Mouse (Mus musculus) layer of hippocampus, postnatal 36 days (tissue): ENCODE results near the gene Sec13. TPM values are rescaled to one million over a fixed set of nuclear protein-coding genes. Genes with fewer than 3 reads are reported as not detected.
"Not testable (repeated sequence)": the region's sequence is repeated elsewhere in the genome, so short reads cannot be mapped to it uniquely, and the experiment has no call there.

ENCODE experiments used
- DNase-seq, 2 experiments: peaks; one replicate each; pipeline ENCODE4 v3.0.0; 2022
- total RNA-seq, 2 experiments: library from RNA; stranded (reverse); gene quantifications; 2 replicates each; pipeline ENCODE4 v1.2.3; 2021

Sec13 gene
- 10 to 100 TPM; 70.8 to 74.3 TPM for total RNA-seq

DNA sequence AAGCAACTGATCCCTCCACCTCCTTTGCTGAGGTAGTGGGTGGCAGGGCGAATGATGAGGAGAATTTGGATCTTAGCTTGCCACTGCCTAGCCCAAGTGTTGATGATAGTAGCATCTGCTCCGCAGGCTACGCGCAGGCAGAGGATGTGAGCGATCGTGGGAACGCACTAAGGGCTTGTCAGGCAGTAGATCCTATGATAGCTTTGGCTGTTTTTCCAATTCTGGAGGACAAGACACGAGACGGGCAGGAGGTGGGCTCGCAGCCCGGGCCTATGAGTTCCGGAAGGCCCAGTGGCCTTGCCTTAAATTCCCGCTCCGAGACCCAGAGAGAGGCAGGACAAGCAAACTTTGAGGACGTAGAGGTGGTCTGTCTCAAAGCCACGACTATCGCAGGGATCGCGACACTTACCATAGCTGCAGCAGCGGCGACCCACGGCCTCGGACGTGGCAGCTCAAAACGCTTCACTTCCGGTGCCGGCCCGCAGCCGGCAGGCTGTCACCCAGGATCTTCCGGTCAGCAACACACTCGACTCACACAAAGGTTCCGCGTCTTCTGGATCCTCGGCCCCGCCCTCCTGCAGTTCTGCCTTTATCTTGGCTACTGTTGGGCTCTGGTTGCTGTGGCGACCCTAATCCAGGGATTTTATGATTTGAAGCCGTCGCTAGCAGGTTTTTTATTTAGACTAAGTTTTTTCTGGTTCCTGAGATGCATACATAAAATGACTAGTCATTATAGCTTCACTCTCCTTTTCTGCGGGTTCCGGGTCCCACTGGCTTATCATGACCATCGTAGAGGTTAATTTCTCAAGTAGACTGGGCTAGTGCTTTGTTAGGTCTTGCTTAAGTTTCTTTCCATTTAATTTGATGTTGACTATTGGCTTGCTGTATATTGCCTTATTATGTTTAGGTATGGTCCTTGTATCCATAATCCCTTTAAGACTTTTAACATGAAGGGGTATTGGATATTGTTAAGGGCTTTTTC, at the start of gene Sec13:
TSS of gene Sec13 (minus strand) at position 508 of the 982 bp plus-strand sequence.
- peak; percentile 88 for DNase-seq

- DNase-seq = no peak
Observed at GRCm38 (mm10) chr6:113787459-113787968, 47.0 kb upstream of the Sec13 start.

DNA sequence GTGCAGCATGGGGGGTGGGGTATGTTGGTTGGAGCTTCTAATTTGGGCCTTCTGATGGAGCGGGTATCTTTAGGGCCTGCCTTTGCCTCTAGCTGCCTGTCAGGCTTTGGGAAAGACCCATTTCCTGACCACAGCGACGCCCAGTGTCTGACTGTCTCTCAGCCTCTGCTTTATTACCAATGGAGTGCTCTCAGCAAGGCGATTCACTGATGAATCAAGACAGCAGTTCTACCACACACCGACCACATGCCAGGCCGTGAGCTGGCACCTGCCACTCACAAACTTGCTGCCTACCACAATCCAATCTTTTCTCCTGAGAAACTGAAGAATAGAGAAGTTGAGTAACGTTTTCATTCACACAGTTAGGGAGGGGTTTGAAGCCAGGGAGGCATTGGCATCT, 45.1 kb upstream of the Sec13 start:
- DNase-seq = no peak

GRCm38 (mm10) chr6:113778229-113778753, 37.7 kb upstream of the Sec13 start:
- DNase-seq = no peak

DNA sequence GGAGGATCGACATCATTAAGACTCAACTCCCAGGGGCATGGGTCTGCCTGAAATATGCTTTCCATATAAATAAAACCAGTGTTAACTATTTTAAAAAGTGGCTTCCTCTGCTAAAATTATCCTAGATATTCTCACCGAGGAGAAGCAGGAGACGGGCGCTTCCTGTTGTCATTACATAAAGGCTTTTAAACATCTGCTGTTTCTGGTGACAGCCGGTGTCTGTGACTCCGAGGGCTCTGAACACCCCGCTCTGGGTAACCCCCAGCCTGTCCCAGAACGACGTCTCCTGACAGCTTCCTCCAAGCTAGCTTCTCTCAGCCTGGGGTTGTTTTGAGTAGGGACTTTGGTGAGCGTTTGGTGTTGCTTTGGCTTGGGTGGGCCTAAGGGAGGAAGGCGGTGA, 28.3 kb upstream of the Sec13 start:
- DNase-seq = peak; percentile 27 to 37

DNA sequence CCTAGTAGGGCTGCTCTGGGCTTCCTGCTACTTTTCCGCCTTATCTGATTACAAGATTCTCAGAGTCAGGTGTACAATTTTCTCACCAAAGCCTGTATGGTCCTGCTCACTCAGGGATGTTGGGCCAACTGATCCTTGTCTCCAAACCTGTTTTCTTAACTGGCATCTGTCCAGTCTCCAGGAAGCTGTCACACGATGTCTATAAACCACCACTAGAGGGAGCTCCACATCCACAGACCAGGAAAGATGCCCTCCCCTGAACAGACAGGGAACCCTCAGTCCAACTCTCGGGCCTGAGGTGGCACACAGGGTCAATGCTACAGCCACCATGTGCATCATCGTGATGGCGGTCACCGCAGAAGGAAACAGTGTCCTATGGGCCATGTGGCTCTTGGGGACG, 21.1 kb upstream of the Sec13 start:
- DNase-seq = peak in 1 of 2 experiments; percentile 41

- DNase-seq = no peak
Observed at GRCm38 (mm10) chr6:113749119-113749685, 8.7 kb upstream of the Sec13 start.

- no peak for DNase-seq
Observed at GRCm38 (mm10) chr6:113748351-113748750, 7.8 kb upstream of the Sec13 start.

DNA sequence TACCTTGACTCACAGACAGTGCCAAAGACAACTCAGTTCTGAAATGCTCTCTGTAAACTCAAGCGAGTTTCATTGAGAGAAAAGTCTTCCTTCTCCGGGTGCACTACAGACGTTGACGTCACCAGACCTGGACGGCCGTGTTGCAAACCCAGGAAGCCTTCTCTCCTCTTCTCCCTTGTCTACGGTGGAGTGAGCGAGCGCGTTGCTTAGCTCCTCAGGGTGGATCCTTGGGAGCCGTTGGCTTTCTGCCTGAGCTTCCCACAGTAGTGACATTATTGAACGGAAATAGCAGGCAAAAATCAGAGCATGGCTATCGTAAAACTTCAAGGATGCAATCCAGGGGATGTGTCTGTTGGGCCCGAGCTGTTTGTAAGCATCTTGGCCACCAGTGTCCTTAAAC, 6.7 kb upstream of the Sec13 start:
- DNase-seq = no peak

- DNase-seq = no peak
Observed at GRCm38 (mm10) chr6:113745117-113745516, 4.6 kb upstream of the Sec13 start.

GRCm38 (mm10) chr6:113743111-113743510, 2.6 kb upstream of the Sec13 start:
- no peak for DNase-seq

GRCm38 (mm10) chr6:113742321-113742720, 1.8 kb upstream of the Sec13 start:
- no peak for DNase-seq

- DNase-seq = no peak
Observed at GRCm38 (mm10) chr6:113741425-113741824, 882 bp upstream of the Sec13 start.

DNA sequence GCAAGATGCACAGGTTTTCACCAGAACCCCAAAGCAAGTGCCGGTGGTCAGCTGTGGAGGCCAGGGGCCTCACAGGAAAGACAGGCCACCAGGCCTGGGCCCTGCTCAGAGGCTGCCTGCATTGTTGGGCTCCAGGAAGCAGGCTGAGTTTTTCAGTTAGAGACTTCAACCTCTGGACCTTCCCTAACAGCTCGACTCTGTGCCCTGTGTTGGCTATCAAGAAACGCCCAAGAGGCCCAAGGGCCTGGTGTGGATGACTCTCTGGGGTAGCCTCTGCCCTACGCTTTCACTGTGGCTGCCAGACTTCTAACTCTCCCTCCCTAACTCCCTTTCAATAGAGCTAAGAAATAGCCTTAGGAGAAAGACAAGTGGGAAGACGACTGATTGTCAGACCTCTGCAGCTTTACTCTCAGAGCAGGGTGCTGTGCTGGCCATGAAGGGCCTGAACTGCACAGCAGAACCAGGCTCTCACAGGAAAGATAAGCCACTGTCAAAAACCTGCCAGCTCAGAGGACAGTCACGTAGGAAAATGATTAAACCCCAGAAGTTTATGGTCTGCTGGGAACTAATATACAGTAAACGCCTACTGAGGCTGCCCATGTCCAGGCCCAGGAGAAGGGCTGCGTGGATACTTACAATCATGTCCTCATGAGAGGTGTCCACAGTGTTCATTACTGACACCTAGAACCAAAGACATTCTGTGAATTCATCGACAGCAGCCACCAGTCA, 3.1 kb downstream of the Sec13 start:
- no peak for DNase-seq

- no peak for DNase-seq
Observed at GRCm38 (mm10) chr6:113731296-113731695, 9.2 kb downstream of the Sec13 start.

DNA sequence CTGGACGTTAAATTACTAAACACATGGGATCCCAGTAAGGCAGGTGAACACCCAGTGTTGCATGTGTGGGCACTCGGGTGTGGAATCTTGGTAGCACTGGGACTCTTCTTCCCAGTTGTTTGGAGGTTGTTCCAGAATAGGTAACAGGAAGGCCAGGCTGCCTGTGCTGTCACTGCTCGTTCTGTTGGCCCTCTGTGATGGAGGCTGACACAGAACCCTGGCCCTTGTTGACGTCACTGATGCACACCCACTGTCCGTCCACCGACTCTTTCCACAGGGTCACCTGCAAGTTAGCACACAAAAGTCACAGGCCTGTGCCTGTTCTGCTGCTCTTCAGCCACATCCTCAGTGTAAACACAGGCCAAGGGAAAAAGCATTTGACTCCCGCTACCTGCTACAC, 12.4 kb downstream of the Sec13 start:
- no peak for DNase-seq

- DNase-seq = no peak
Observed at GRCm38 (mm10) chr6:113721061-113721460, 19.5 kb downstream of the Sec13 start.

- DNase-seq = no peak
Observed at GRCm38 (mm10) chr6:113719878-113720277, 20.7 kb downstream of the Sec13 start, which contains the start of gene Ghrl. Gene Ghrl, minus strand, starts transcription at chr6:113719880.

- DNase-seq = no peak
Observed at GRCm38 (mm10) chr6:113717541-113717940, 23.0 kb downstream of the Sec13 start.

DNA sequence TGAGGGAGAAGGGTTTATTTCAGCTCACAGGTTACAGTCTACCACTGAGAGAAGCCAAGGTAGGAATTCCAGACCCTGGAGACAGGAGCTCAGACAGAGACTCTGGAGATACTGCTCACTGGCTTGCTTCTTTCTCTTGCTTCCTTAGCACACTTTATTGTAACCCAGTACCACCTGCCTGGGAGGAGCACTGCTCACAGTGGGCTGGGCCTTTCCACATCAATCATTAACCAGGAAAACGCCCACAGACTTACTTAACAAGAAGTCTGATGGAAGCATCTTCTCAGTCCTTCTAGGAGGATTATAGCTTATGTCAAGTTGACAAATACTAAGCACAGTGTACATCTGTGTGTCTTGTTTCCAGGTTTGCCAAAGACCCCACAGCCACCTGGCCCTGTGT, 25.7 kb downstream of the Sec13 start:
- DNase-seq = no peak

DNA sequence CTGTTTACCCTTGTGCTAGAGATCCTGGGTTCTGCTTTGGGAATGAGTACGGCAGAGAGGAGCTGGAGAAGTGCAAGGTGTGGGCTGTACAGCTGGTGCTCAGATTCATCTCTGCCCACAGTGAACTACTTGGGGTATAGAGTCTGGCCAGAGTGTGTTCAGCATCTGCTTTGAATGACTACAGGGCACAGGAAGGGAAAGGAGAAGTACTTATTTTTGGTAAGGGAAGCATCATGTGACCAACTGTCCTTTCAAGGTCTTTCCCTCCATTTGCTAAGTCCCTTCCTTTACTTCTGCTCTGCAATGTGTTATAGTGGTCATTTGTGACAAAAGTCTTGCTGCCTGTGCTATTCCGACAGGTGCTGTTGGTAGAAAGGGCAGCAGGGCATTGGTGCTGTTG, 26.3 kb downstream of the Sec13 start:
- DNase-seq = no peak

DNA sequence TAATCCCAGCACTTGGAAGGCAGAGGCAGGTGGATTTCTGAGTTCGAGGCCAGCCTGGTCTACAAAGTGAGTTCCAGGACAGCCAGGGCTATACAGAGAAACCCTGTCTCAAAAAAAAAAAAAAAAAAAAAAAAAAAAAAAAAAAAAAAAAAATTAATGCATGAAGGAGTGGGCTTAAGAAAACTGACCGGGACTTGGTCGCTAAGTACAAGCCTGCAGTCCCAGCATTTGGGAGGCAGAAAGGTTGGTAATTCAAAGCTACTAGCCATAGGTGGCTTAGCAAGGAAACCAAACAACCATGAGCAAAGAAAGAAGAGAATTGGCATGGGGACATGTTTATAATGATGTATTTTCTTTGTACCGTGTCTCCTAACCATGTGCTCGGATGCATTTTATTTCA, 27.2 kb downstream of the Sec13 start:
- not testable (repeated sequence) for DNase-seq

GRCm38 (mm10) chr6:113712718-113713117, 27.8 kb downstream of the Sec13 start:
- DNase-seq = no peak
